Mouse (Mus musculus) c-Kit-positive CD71-positive TER-119-negative erythroid progenitor cells, embryonic 14.5 days (primary cell): ENCODE results near the gene Racgap1.
A peak's percentile ranks its signal among the peaks of the same experiment; 100 is the strongest.

Experiments
- DNase-seq: peaks from one replicate; pipeline ENCODE4 v3.0.0-alpha.2; 2013; ENCODE audit warnings: low read depth

Racgap1 gene

DNA sequence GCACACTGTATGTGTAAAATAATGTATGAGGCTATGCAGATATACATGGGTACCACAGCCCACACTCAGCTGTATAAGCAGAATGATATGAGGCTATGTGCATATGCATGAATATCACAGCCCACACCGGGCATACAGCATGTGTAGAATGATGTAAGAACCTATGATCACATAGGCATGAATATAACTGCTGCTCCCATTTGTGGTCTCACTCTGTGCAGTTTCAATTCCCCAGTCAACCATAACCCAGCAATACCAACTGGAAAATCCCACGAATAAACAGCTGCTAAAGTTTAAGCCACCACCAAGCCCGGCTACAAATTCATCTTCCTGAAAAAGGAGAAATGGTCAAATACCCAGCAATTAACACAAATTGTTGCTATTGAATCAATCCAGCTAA, 32.9 kb downstream of the Racgap1 start:
- DNase-seq, result no peak

DNA sequence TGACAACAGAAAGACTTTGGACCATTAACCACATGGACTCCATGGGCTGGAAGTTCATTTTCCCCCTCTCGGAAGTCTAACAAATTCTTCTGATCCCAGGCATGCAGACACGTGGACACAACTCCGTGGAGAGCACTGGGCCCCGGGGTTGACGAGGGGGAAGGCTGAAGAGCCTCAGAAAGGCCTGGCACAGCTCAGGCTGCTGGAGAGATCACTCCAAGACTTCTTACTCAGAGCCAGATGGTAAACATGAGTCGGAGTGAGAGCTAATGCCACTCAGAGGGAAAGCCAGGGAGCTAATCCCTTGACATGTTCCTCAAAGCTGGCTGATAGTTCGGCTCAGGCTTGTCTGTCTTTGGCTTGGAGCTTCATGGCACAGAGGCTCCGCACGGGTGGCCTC, 36.2 kb downstream of the Racgap1 start:
- no peak for DNase-seq

DNA sequence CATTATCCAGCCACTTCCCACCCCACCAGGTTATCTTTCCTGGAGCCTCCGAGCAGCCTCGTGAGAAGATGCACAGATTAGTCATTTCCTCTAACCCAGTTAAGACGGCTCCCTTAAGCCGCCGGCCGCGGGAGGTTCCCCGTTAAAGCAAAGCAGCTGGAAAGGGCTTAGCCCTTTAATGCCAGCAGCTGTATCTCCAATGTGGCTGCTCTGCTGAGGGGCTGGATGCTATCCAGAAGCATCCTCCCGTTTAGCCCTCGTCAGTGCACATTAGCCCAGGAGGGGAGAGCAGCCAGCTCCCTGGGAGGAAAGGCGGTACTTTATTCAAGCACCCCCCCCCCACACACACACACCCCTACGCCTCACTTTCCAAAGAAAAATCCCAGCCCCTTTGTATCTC, 36.7 kb downstream of the Racgap1 start:
- no peak for DNase-seq

DNA sequence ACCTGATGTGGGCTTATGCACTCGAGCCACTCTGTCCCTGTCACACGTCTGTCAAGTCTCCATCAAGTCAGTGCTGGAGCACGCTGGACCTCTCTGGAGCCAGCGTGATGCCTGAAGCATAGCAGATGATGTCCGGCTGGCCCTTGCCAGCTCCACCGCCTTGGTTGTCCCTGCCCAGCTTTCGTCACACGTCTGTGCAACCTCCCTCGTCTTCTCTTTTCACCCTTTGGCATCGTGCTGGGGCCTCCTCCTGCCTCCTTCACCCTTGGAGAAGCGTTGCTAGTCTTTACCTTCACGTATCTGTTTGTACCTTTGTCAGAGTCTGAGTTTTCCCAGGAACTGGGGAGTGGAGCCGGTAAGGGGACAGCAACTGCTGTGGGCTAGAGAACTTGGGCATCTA, 37.2 kb downstream of the Racgap1 start:
- no peak for DNase-seq

DNA sequence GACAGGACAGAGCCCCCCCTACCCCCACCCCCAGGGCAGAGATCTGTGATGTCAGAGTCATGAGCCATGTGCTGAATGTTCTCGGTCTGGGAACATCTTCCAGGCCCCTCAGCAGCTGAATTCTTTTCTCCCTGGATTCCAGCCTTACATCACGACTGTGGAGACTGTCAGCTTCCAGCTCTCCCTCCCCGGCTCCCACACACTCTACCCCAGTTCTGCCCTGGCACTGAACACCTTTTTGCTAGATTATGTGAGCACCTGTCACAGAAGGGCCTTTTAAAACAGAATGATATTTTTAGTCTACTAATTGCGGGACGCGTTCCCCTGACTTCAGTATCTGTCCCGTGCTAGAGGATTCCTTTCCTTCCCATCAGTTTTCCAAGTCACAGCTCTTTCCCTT, 39.9 kb downstream of the Racgap1 start:
- DNase-seq, result no peak

- DNase-seq, result no peak
These were observed 42.9 kb downstream of the Racgap1 start for GRCm38 (mm10) chr15:99608382-99609125.

GRCm38 (mm10) chr15:99607388-99608113, 43.9 kb downstream of the Racgap1 start:
- DNase-seq, result no peak

DNA sequence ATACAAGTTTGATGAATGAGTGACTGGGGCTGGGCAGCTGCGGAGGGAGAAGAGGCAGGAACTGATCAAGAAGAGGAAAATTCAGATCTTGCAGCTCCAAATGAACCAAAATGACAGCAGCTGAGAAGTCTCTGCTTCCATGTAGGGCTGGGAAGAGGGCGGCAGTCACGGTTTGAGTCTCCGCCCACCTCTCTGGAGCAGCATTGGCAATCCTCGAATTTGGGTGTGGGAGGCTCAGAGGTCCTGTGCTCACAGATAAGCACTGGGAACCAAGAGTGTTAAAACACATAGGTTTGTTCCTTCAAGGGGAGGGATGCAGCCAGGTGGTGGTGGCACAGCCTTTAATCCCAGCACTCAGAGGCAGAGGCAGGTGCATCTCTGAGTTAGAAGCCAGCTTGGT, 44.9 kb downstream of the Racgap1 start:
- peak; percentile 56 for DNase-seq

GRCm38 (mm10) chr15:99605595-99605994, 45.9 kb downstream of the Racgap1 start:
- DNase-seq, result no peak

- no peak for DNase-seq
These were observed 48.2 kb downstream of the Racgap1 start for GRCm38 (mm10) chr15:99603216-99603615.

GRCm38 (mm10) chr15:99602206-99602820, 49.1 kb downstream of the Racgap1 start:
- no peak for DNase-seq

DNA sequence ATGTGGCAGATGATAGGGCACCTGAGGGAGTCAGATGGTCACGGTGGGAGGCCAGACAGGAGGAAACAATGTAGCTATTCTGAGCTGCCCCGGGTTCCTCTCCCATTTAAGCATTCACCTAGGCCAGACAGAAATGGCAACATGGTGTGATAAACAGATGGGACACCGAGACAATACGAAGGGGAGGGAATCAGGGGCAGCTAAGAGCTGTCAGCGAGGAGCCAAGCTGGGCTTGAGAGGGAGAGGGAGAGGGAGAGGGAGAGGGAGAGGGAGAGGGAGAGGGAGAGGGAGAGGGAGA, 49.7 kb downstream of the Racgap1 start:
- no peak for DNase-seq

DNA sequence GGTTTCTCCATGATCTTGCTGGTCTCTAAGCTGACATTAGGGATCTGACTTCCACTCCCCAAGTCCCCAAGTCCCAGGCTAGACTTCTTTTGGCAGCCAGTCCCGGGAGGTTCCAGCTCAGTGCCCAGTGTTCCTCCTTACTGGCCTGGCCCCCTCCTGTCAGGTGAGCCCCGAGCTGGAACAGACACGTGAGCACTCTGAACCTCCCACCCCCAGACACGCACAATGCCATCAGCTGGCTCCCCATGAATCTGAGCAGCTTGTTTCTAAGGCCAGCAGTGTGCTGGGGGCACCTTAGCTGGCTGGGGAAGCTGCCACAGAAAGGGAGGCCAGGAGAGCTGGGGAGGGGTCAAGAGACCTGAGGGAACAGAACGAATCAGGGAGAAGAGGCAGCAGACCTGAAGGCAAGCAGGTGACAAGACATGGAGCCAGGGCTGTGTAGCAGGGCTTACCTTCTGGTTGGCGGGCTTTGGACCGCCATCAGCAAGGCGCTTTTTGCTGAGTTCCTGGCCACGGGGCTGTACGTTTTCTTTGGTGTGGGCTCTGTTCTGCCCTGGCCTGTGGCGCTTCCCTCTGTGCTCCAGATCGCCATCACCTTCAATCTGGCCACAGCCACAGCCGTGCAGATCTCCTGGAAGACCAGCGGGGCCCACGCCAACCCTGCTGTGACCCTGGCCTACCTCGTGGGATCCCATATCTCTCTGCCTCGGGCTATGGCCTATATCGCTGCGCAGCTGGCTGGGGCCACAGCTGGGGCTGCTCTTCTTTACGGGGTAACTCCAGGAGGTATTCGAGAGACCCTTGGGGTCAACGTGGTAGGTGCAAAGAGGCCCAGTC, 50.3 kb downstream of the Racgap1 start, which contains the start of gene Aqp6:
Gene Aqp6, plus strand, starts transcription at position 415 of the 837 bp plus-strand sequence.
- DNase-seq, result no peak

DNA sequence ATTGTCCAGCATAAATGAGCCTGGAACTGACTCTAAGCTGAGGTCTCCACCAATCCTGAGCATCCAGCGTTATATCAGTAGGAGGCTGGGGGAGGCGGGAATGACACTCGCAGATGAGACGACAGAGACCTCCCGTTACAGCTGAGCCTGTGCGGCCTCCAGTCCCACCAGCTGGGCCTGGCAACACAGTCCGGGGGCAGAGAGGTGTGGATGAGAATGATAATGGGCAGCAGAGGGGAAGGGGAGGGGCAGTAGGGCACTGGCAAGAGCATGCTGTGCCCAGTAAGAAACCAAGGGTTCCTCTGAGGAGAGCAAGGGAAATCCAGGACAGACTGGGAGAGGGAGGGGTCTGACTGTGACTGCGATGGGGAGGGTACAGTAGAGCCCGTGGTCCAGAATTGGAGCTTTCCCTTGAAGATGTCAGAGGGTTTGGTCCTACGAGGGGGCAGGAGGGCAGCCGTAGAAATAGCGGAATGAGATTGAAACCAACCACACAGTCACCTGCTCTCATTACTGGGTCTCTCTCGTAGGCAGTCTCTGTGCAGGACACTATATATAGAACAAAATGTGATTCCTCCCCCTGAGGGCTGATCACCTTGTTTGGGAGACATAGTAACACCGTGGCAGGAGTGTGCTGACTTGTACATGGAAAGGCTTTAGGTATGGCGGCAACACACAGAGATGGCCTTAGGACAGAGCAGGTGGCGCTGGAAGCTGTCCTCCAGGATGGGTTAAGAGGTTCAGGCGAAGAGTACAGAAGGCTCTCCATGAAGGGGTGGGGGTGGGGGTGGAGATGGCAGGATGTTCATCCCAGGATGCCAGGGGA, 52.0 kb downstream of the Racgap1 start:
- no peak for DNase-seq

DNA sequence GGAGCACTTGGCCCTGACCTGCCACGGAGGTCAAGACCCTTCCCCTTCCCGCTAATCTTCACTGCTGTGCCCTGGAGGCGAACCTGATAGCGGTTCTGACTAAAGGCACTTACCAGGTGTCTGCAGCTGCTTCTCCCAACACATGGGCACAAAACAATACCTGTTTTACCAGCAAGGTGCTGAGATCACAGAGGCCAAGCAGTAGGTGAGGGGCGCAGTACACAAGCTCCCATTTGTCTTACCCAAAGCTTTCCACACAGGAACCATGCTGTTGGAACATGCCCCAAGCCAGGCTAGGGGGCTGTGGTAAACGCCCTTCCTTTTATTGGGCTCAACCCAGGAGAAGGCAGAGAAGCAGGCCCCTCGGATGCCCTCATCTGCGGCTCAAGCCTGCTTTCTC, 53.9 kb downstream of the Racgap1 start:
- DNase-seq, result no peak

DNA sequence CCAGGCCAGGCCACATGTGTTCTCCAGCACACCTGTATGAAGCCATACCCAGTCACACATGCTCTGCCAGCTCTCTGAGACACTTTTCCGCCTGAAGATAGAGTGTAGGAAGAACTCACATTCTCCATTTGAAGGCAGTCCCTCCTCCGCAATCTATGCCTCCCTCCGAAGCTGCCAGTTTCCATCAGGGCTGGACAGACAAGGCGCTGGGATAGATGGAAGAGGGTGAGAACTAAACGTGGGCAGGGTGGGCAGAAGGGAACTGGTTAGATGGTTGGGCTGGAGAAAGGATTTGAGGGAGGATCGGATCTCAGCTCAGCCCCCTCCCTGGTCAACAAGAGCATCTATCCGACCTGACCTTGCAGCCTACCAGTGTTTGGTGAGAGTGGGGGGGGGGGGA, 54.6 kb downstream of the Racgap1 start:
- DNase-seq, result no peak

- DNase-seq, result peak; percentile 69
These were observed 55.3 kb downstream of the Racgap1 start for GRCm38 (mm10) chr15:99596056-99596687.

DNA sequence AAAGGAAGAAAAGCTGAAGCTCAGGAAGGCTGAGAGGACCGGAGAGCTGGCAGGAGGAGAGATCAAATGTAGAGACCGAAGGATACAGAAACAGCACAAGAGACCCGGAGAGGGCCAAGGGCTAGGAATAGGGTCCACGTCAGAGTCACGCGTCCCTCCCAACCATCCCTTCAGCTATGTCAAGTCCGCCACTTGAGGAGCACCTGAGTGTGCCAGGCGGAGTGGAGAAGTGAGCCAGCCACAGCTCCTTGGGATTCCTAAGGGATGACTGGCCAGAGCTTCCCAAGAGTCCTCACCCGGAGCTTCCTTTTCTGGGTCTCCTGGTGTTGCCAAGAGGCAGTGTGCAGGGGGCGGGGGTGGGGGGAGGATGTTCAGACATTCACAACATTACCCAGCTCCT, 56.5 kb downstream of the Racgap1 start:
- no peak for DNase-seq

- no peak for DNase-seq
These were observed 58.6 kb downstream of the Racgap1 start for GRCm38 (mm10) chr15:99592877-99593276.

GRCm38 (mm10) chr15:99592177-99592576, 59.3 kb downstream of the Racgap1 start:
- DNase-seq, result no peak
